Mouse (Mus musculus): ENCODE data around the gene Galnt17.

The Galnt17 gene

DNA sequence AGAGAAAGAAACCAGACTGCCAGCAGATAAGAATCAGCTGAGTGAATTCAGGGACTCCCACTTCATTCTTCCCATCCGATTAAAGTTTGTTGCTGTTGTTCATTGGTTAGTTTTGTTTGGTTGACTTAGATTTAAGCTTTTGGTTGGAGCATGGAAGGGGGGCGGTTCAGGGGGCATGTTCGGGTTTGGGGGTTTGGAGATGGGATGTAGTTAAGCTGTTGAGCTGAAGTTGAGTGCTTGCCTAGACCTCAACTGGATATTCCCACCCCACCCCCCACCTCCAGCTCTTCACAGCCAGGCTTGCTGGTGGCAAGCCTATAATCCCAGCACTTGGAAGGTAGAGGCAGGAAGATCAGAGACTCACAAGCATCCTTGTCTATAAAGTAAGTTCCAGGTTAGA, at the start of gene Galnt17:
Gene Galnt17 (minus strand): TSS at position 101 of the 400 bp plus-strand sequence.
- DNase-seq (ENCODE audit: low spot score) = no peak

- peak; percentile 3 for DNase-seq (ENCODE audit: low spot score)
Measured at GRCm38 (mm10) chr5:131334536-131334935, 26.2 kb upstream of the Galnt17 start.

DNA sequence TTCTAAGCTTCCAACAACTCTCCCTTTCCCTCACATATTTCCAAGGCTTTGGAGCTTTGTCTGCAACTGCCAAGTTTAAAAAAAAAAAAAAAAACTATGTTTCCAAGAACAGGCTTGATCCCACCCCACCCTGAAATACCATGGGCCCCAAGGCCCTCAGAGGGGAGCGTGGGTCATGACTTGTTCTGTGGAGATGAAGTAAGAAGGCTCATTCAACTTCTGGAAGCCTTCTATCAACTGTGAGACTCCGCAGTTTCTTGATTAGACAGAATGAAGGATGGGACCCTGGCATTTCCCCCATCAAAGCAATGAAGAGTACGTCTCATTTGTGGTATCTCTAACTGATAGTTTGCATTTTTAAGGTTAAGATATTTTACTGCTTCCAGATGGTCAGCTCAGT, 13.0 kb upstream of the Galnt17 start:
- no peak for DNase-seq (ENCODE audit: low spot score)

DNA sequence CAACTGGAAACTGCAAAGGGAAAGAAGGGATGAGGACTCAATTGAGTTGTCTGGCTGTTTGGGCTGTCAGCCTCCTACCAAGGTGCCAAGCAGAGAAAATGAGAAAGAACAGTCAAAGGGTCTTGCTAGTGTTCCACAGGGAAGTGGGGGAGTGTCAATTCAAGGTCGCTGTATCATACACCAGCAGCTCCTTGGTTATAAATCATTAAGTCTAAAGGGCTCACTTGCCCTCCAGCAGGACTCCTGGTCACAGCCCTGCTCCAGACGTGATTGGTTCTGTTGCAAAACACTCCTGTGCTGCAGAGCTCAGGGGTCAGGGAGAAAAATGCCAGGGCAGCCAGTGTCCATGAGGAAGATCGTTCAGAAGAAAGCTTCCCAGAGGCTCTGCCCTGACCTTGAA, 11.3 kb upstream of the Galnt17 start:
- no peak for DNase-seq (ENCODE audit: low spot score)

DNA sequence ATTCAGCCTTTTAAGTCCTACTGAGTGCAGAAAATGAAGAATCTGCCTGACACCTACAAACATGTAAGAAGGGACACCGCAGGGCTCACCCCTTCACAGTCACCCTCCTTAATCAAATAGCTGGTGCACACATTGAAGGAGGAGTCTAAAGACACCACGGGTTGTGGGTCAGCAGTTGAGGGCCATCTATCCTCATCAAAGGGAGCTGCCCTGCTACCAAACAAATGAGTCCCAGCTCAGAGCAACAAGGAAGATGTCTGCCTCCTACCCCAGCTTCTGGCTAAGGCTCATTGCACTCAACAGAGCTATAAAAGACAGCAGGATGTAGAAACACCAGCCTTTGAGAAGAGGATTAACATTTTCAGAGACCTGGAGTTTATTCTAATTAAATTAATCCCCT, 10.8 kb upstream of the Galnt17 start:
- no peak for DNase-seq (ENCODE audit: low spot score)

DNA sequence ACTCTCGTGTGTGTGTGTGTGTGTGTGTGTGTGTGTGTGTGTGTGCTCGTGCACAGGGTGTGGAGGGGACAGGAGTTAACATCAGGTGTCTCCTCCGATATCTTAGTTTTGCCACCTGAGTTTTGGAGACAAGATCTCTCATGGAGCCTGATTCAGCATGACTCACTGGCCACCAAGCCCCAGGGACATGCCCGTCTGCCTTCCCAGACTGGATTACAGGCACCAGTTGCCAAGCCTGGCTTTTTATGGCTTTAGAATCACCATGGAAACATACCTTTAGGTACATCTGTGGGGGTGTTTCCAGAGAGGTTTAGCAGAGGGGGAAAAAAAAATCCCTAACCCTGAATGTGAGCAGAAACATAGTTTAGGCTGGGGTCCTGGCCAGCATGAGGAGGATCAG, 6.7 kb upstream of the Galnt17 start:
- DNase-seq (ENCODE audit: low spot score) = no peak

DNA sequence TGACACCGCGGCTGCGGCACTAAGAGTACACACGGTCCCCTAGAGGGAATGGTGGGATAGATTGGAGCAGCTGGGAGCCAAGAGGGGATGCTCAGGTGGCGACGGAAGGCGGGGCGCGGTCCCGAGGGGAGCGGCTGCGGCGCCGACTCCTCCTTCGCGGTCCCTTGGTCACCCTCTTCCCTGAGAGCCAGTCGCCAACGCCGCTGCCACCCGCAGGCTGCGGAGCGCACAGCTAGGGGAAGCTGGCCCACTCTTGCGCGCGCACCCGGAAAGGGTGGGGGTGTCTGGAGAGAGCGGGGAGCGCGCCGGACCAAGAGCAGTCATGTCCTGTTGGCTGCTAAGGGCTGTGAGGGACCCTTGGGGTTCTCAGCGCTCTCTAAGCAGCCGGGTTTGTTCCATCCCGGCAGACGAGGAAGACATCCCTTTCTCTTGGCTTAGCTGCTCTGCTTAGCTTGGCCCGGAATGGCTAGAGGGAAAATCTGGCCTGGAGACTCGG, 593 bp downstream of the Galnt17 start:
- DNase-seq (ENCODE audit: low spot score) = peak; percentile 86

DNA sequence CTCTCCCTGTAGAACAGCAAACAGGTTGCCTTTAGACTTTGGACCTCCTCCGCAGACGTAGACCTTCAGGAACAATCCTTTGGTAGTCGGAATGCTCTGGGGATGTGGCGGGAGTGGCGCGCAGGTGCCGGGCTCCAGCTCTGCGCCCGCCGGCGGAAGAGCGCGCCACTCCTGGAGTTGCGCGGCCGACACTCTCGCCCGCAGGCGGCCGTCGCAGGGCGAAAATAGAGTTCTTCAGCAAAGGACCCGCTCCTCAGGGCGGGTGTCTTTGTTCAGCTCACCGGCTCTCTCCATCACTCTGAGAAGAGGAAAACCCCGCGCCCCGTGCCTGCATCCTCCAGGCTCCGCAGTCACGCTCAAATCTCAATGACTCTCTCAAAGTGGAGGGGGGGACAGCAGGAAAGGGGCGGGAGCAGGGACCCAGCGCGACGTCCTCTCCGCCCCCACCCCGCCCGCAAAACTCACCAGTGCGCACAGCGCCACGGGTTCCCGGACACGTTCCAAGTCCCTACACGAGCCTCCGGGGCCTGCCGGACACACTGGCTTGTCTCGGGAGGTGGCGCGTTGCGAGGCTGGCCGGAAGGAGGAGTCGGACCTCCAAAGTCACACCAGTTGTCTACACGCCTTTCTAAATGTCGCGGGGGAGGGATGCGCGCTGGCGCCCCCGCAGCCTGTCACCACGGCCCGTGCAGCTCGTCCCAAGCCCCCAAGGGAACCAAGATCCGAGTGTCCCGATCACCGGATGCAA, 1.2 kb downstream of the Galnt17 start:
- peak; percentile 48 for DNase-seq (ENCODE audit: low spot score)

GRCm38 (mm10) chr5:131306321-131306907, 1.9 kb downstream of the Galnt17 start:
- DNase-seq (ENCODE audit: low spot score) = peak; percentile 31

GRCm38 (mm10) chr5:131305223-131305622, 3.1 kb downstream of the Galnt17 start:
- DNase-seq (ENCODE audit: low spot score) = no peak

DNA sequence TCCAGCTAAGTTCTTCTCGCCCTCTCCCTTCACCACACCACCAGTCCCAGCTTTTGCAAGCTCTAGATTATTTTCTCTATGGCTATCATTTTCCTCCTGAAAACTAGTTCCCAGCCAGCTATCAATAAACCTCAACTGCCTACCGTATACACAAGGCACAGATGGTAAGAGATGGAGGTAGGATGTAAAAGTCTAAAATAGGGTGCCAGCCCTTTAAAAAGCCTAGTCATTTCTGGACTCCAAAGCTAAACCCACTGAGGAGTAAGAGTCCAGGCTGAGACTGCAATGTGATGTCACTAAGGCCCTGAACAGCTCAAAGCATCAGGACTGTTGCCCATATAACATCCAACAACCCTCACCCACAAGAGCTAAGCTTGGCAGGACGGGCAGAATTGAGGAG, 6.8 kb downstream of the Galnt17 start:
- no peak for DNase-seq (ENCODE audit: low spot score)

DNA sequence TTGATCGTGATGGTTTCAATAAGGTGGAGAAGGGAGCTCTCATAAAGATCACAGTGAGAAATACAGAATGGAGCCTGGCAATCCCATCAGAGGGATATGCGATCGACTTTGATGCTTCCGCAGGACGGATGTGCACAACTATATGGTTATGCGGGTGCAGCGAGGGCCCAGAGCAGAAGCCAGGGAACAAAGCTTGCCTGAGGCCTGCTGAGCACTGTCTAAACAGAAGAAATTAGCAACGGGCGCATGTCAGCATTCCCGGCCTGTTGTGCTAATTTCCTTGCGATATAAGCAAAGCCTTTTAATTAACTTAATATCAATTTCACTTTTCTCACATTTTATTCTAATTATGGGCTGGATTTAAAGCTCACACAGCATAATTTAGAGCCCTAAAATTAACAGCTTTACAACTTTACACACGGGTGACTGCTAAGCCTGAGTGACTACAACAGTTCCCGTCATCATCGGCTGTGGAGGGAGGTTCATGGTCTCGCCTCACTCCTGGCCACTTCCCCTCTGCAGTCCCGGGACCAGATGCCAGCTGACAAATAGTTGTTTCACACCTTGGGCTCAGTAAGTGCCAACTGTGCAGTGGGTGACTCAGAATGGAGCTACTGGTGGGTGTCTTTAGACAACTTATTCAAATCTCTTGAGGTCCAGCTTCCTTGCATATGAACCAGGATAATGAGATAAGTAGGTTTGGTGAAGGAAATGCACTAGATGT, 14.4 kb downstream of the Galnt17 start:
- DNase-seq (ENCODE audit: low spot score) = no peak

GRCm38 (mm10) chr5:131287091-131287490, 21.2 kb downstream of the Galnt17 start:
- no peak for DNase-seq (ENCODE audit: low spot score)

GRCm38 (mm10) chr5:131286680-131287079, 21.6 kb downstream of the Galnt17 start:
- DNase-seq (ENCODE audit: low spot score) = no peak

- peak; percentile 9 for DNase-seq (ENCODE audit: low spot score)
Measured at GRCm38 (mm10) chr5:131280349-131280748, 27.9 kb downstream of the Galnt17 start.

- no peak for DNase-seq (ENCODE audit: low spot score)
Measured at GRCm38 (mm10) chr5:131279286-131279685, 29.0 kb downstream of the Galnt17 start.

DNA sequence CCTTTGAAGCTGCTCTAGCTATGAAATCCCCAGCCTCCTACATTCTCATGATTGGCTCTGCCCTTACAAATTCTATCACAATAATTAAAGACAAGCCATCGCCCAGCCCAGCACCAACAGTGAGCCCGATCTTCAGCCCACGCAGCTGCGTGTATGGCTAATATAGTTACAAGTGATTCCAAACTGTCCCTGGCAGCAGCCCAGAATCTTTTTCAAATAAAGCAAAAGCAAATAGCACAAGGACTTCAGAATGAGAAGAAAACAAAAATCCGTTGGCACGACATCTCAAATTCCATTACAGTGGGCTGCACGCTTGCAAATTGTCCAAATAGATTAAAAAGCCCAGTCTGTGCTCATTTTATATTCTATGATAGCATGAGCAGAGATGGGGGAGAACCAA, 31.1 kb downstream of the Galnt17 start:
- no peak for DNase-seq (ENCODE audit: low spot score)

DNA sequence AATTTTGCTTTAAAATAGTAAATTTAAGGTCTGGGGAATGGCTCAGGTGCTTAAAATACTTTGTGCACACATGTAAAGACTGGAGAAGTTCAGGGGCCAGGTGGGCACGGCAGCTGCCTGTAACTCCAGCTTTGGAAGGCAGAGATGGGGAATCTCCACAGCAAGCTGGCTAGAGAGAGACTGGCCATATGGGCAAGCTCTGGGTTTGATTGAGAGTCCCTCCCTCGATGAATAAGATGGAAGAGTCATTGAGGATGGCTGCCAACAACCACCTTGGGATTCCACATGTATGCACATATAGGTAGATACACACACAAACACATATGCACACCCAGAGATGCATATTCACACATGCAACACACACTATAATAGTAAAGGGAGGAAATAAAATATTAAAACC, 42.0 kb downstream of the Galnt17 start:
- no peak for DNase-seq (ENCODE audit: low spot score)

DNA sequence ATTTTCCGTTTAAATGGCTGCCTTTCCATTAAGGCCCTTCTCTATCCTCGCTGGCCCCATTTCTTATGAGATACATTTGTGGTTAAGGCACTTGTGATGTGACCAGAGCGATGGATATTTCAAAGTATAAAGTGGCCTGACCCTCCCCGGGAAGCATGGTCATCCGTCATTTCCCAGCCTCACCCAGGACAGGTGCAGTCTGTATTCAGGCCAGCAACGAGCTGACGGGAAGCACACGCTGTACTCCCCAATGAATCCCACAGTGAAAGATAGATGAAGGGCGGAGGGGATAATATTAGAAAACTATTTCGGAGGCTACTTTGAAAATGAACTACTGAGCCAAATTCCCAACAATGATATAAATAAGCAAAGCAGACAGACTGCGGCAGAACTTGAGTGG, 44.2 kb downstream of the Galnt17 start:
- no peak for DNase-seq (ENCODE audit: low spot score)

GRCm38 (mm10) chr5:131250701-131251636, 57.3 kb downstream of the Galnt17 start:
- peak; percentile 18 for DNase-seq (ENCODE audit: low spot score)

- DNase-seq (ENCODE audit: low spot score) = no peak
Measured at GRCm38 (mm10) chr5:131248416-131248815, 59.9 kb downstream of the Galnt17 start.

- DNase-seq (ENCODE audit: low spot score) = no peak
Measured at GRCm38 (mm10) chr5:131246591-131246990, 61.7 kb downstream of the Galnt17 start.
